Mouse (Mus musculus): Measurements from ENCODE around the gene Hoxb13.

DNA sequence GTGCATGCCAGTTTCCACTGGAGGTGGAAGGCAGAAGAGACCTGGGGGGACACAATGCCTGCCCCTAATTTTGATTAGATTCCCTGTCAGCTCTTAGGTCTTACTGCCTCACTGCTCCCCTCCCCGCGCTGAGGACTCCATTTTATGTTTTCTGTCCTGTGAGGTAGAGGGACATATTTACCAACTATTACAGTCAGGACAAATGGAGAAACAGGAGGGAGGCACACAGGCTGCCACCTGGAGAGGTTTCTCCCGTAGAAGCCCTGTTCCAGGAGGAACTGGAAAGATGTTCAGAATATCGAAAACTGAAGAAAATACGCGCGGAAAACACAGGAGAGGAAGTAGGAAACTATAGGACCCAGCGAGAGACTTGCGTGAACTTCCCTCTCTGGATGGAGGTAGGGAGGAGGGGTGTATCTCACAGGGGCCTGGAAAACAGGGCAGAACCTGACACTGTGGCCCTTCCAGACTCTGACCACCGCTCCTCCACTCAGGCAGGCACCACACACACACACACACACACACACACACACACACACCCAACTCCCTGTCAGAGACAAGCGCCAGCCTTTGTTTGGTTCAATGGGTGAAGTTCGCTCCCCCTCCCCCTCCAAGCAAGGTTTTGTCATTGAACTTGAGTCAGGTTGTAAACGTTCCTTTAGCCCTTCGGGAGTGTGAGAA lies 8.4 kb downstream of the Hoxb13 start:
- no peak for TF ChIP-seq CTCF (IDR thresholded peaks at IDR 0.05; ENCODE audit: insufficient read depth, low read length)
- no peak for TF ChIP-seq POLR2A (IDR thresholded peaks at IDR 0.05; ENCODE audit: borderline replicate concordance, extremely low read depth, low read depth, low read length)

Measured in lung, adult 2 months (tissue).